ENCODE assay signal across 8 mouse cellular contexts in genomic region chr2:18690055-18690691, GRCm38 (mm10). TPM values are rescaled to one million over a fixed set of nuclear protein-coding genes. Genes with fewer than 3 reads are reported as not detected.
A peak's percentile ranks its signal among the peaks of the same experiment; 100 is the strongest.
DNase-seq lines count a peak whose midpoint lies in the region; ATAC-seq lines count a peak whose summit lies in the region.

No protein-coding gene starts in this region.

- peaks cover 21% of the 10 kb centered on the region for H3K27me3 ChIP-seq in stomach, embryonic 14.5 days (ENCODE audit: control insufficient read depth, insufficient read depth, low read length)

- H3K4me3 ChIP-seq in stomach, embryonic 14.5 days (ENCODE audit: low read depth, low read length) = peak overlapping the region; percentile 42

- no peaks in the 10 kb centered on the region for H3K36me3 ChIP-seq in stomach, embryonic 14.5 days (ENCODE audit: control insufficient read depth, insufficient read depth, low read length)

- H3K4me1 ChIP-seq in stomach, embryonic 14.5 days (ENCODE audit: control insufficient read depth, insufficient read depth, low read length) = peaks cover 19% of the 10 kb centered on the region; the same call in 1 of the 2 replicates

- H3K4me2 ChIP-seq in stomach, embryonic 14.5 days (replicated peaks; ENCODE audit: low read depth, low read length) = peak overlapping the region; percentile 80

- peak; percentile 54 to 78 for DNase-seq in adrenal gland, adult (ENCODE audit: inconsistent age in 2 of 2, low spot score in 1 of 2)
- no peak for DNase-seq in adrenal gland, adult 8-10 months
- DNase-seq in 3134 (ENCODE audit: extremely low read depth, insufficient read length, low spot score) = peak; percentile 64
- DNase-seq in cerebellum, adult 9-10 months = peak; percentile 31
- DNase-seq in kidney, postnatal 4 days = peak; percentile 57 to 69
- peak; percentile 32 to 46 for DNase-seq in lung, postnatal 4 days

- H3K27ac ChIP-seq in stomach, embryonic 14.5 days (ENCODE audit: low read length) = no peak overlapping the region

- WGBS in stomach, embryonic 14.5 days = under 1% methylated on average over 58 of the region's 58 CpGs

- ATAC-seq in granulocyte monocyte progenitor cell, adult 5-6 weeks (replicated peaks; ENCODE audit: poor library complexity, severe bottlenecking) = peak; percentile 34
- ATAC-seq in stomach, embryonic 14.5 days (ENCODE audit: insufficient number of reproducible peaks, insufficient read depth, low FRiP score, low read depth) = peak; percentile 21; the same call in 1 of the 2 replicates

- H3K9me3 ChIP-seq in stomach, embryonic 14.5 days (ENCODE audit: control insufficient read depth, low read depth, low read length) = no peaks in the 10 kb centered on the region

- H3K9ac ChIP-seq in stomach, embryonic 14.5 days (replicated peaks; ENCODE audit: low read depth, low read length) = 0 out of 2 replicates have a peak overlapping the region, but pooled peaks have one; percentile 15

RNA-seq across cellular contexts. Expression of gene Spag6, which starts 3.7 kb away (rescaled TPM):
- total RNA-seq in adrenal gland, adult 8-10 months (2022) = 1 to 10 TPM in 2 of 4 experiments, under 1 TPM in 2; 0.44 to 1.3 (median 1.1) TPM
- total RNA-seq in granulocyte monocyte progenitor cell, adult 5-6 weeks (2014; fragmentation: Nextera tagmentation) = not detected in 2 replicates
- total RNA-seq in granulocyte monocyte progenitor cell, adult 5-6 weeks (2017) = not detected in 2 replicates
- polyA plus RNA-seq in stomach, embryonic 14.5 days (2014; fragmentation: Nextera tagmentation; extraction: Ambion mirVana) = 0.29 and 0.53 TPM in 2 replicates

RNA-seq across cellular contexts. Expression of gene Bmi1, which starts 13.4 kb away (rescaled TPM):
- total RNA-seq in adrenal gland, adult 8-10 months (2022) = 10 to 100 TPM; 51.7 to 81.7 (median 64.4) TPM
- total RNA-seq in granulocyte monocyte progenitor cell, adult 5-6 weeks (2014; fragmentation: Nextera tagmentation) = 31.9 and 32.1 TPM in 2 replicates
- 26.6 and 41.9 TPM in 2 replicates for total RNA-seq in granulocyte monocyte progenitor cell, adult 5-6 weeks (2017)
- 32.4 and 34.0 TPM in 2 replicates for polyA plus RNA-seq in stomach, embryonic 14.5 days (2014; fragmentation: Nextera tagmentation; extraction: Ambion mirVana)

RNA-seq across cellular contexts. Expression of gene Commd3, which starts 18.0 kb away (rescaled TPM):
- total RNA-seq in adrenal gland, adult 8-10 months (2022) = 100 to 1,000 TPM; 115 to 126 (median 121) TPM
- 107 and 136 TPM in 2 replicates for total RNA-seq in granulocyte monocyte progenitor cell, adult 5-6 weeks (2014; fragmentation: Nextera tagmentation)
- total RNA-seq in granulocyte monocyte progenitor cell, adult 5-6 weeks (2017) = 205 and 217 TPM in 2 replicates
- polyA plus RNA-seq in stomach, embryonic 14.5 days (2014; fragmentation: Nextera tagmentation; extraction: Ambion mirVana) = 215 and 223 TPM in 2 replicates
